Mouse (Mus musculus): ENCODE results near the gene Rnf168.

DNA sequence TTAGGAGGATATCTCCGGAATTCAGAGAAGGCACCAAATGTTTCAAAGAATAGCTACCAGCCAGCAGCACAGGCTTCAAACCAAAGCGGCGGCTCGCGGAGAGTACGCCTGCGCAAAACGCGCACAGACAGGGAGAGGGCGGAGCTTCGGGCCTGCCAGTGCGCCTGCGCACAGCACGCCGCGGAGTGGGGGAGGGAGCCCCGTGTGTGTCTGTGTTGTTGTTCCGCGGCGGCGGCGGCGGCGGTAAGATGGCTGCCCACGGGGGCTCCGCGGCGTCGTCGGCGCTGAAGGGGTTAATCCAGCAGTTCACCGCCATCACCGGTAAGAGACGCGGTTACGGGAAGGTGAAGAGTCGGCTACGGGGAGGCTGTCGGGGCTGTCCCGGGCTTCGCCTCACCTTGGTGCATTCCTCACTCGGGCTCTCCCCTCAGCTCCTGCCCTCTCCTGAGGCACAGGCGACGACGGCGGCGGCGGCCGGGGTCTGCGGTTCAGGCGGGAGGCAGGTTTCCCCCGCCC is 54.8 kb downstream of the Rnf168 start, which contains the start of gene Ubxn7:
- no peak for TF ChIP-seq CTCF (IDR thresholded peaks at IDR 0.05 in 2 of 3, conservative IDR thresholded peaks at IDR 0.05 in 1 of 3; ENCODE audit: control insufficient read depth in 1 of 3, insufficient read depth in 1 of 3, low read depth in 2 of 3, low read length in 3 of 3, poor library complexity in 1 of 3, severe bottlenecking in 1 of 3)
- no peak for TF ChIP-seq MAFK (IDR thresholded peaks at IDR 0.05; ENCODE audit: borderline replicate concordance, low read depth, low read length)
- TF ChIP-seq UBTF (IDR thresholded peaks at IDR 0.05; ENCODE audit: borderline replicate concordance, insufficient read depth, low read depth, low read length) = no peak
- TF ChIP-seq ELF1 (IDR thresholded peaks at IDR 0.05; ENCODE audit: low read depth, low read length) = peak; percentile 43; the same call in 1 of the 2 replicates
- TF ChIP-seq JUND (IDR thresholded peaks at IDR 0.05; ENCODE audit: low read depth, low read length) = no peak

Measured in MEL (cell line).